Mouse (Mus musculus) spleen, adult 18-20 months (tissue): Measurements from ENCODE around the gene Haus7.
"Not testable (repeated sequence)": the region's sequence is repeated elsewhere in the genome, so short reads cannot be mapped to it uniquely, and the experiment has no call there.

Experiments
- DNase-seq, 2 experiments: peaks; one replicate each; pipeline ENCODE4 v3.0.0; 2022; ENCODE audit warnings: mixed read lengths in 2 of 2

The Haus7 gene

DNA sequence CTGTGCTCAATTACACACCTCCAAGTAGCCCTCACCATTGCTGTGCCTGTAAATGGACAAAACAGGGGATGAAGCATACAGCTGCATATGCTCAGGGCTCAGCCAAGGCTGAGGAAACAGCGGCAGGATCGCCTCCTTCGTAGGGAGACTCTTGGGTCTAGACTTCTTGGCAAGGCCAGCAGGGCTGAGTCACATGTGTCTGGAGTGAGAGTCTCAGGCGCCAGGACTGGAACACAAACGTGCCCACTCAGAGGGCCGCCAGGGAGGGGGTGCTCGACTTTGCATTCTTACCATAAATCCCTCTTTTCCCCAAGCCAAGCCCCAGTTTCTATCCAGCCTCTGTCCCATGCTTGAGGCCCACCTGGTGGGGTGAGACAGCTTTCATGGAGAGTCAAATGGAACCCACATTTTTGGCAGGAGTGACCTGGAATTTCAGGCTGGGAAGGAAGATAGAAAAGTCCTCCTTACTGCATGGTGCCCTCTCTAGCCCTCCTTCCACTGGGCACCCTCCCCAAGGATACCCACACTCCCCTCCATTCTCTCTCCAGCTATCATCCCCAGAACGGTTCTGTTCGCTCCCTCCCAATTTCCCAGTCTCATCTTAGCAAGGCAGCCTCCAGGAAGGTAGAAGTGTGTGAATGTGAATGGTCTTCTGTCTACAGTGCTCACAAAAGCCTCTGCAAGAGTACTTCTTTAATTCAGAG, 6.8 kb upstream of the Haus7 start:
- no peak for DNase-seq

- DNase-seq, result no peak
These were observed 1.9 kb upstream of the Haus7 start for GRCm38 (mm10) chrX:73460792-73461191.

GRCm38 (mm10) chrX:73451949-73452348, 6.9 kb downstream of the Haus7 start:
- DNase-seq, result peak in 1 of 2 experiments; percentile 60

DNA sequence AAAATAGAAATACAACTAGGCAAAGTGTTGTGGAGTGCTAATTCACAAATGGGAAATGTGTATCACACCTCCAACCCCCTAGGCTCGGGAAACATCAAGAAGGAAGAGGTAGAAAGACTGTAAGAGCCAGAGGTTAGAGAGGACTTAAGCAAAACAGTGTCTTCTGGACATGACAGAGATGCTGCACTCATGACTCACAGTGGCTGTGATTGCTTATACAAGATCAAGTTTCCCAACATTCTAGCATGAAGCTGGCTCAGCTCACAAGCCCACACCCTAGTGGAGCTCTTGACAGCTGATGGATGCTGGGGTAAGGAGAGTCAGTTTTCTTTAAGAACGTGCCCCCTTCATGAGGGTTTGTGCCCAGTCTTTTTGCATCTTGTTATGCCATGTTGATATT, 17.4 kb downstream of the Haus7 start:
- DNase-seq, result no peak

- no peak for DNase-seq
These were observed 23.6 kb downstream of the Haus7 start, which contains the start of gene Trex2 for GRCm38 (mm10) chrX:73435252-73435651. Trex2 (minus strand) TSS chrX:73435344.

DNA sequence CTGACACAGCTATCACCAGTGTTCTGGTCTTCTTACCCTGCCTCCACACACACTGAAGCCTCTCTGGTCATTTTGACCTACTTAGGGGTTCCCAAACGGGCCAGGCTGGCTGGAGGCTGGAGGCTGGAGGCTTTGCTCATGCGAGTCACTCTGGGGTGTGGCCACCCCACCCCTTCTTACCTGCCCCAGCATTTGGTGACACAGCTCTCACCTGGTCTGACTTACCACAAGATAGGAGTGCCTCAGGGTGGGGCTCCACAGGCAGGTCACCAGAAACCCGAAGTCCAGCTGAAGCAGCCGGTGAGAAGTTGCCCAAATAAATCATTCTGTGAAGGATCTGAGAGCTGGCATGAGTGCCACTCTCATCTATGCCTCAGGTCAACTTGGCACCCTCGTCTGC, 26.0 kb downstream of the Haus7 start:
- DNase-seq, result no peak

- DNase-seq, result no peak
These were observed 28.8 kb downstream of the Haus7 start for GRCm38 (mm10) chrX:73430036-73430435.

DNA sequence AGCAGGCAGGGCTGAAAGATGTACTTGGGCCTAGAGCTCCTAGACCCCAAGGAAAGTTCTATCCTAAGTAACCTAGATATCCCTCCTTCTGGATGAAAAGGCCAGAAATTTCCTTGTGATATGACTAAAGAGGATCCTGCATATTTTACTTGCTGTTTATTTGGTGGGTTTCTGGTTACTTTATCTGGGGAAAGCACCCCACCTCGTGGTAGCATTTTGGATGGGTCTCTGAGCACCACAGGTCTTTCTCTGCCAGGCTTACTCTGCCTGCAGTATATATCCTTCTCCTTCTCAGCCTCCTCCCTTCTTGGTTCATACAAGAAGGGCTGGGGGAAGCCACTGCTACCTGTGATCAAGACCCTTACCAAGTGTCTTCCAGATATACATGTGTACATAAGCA, 46.1 kb downstream of the Haus7 start:
- no peak for DNase-seq

- peak in 1 of 2 experiments; percentile 1 for DNase-seq
These were observed 47.8 kb downstream of the Haus7 start, which contains the start of gene Zfp92 for GRCm38 (mm10) chrX:73410880-73411517. Zfp92 (plus strand) TSS chrX:73411096.

DNA sequence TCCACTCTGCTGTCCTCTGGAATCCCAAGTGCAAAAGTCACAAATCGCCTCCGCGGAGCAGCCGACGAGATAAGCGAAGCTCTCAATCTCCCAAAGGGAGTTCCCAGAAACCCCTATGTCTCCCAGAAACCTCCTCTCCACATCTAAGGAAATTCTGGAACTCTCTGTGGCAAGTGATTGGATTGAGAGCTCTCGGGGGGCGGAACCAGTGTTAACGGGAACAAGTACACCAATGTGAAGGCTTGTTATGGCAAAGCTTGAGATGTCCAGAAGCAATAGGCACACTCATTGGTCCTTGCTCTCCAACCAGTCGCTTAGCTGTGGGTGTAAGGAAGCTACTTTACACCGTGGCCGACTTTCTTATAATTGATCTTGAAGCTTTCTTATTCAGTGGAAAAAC, 57.2 kb downstream of the Haus7 start:
- no peak for DNase-seq

GRCm38 (mm10) chrX:73400951-73401350, 57.9 kb downstream of the Haus7 start:
- no peak for DNase-seq

DNA sequence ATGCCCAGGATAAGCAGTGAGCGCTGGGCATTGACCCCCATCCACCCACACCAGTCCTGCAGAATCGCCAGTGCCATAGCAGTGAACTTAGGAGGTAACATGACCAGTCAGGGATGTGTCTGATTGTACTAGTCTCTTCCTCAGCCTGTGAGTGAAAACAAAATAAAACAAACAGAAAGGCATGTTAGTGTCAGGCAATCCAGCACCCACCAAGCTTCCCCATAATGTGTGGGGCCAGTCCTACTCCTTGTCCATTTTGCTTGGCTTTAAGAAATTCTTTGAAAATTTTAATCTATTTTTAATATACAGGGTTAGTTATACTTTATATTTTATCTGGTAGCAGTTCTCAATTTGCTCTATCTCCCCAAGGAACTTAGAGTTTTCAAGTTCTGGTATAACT, 60.2 kb downstream of the Haus7 start, which contains the start of gene Gm18336:
Gene Gm18336, minus strand, starts transcription at position 101 of the 400 bp plus-strand sequence.
- DNase-seq, result not testable (repeated sequence)

DNA sequence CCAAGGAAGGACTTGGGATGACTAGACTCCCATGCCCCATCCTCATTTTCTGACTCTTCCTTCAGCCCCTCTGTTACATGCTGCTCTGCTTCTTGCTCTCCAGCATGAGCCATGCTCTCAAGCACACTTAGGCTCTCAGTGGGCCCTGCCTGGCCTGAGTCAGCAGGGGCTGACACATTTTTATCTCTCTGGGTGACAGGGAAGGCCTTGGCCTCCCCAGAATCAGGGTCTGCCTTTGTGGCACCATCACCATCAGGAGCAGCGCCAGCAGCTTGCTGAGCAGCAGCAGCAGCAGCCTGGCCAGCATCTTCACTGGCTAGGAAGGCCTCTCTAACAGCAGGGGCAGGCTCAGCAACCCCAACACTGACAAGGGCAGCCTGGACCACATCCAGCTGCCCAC, 62.4 kb downstream of the Haus7 start:
- DNase-seq, result no peak

GRCm38 (mm10) chrX:73391481-73391880, 67.4 kb downstream of the Haus7 start:
- DNase-seq, result no peak
